Mouse (Mus musculus): Measurements from ENCODE around the gene Zer1.

DNA sequence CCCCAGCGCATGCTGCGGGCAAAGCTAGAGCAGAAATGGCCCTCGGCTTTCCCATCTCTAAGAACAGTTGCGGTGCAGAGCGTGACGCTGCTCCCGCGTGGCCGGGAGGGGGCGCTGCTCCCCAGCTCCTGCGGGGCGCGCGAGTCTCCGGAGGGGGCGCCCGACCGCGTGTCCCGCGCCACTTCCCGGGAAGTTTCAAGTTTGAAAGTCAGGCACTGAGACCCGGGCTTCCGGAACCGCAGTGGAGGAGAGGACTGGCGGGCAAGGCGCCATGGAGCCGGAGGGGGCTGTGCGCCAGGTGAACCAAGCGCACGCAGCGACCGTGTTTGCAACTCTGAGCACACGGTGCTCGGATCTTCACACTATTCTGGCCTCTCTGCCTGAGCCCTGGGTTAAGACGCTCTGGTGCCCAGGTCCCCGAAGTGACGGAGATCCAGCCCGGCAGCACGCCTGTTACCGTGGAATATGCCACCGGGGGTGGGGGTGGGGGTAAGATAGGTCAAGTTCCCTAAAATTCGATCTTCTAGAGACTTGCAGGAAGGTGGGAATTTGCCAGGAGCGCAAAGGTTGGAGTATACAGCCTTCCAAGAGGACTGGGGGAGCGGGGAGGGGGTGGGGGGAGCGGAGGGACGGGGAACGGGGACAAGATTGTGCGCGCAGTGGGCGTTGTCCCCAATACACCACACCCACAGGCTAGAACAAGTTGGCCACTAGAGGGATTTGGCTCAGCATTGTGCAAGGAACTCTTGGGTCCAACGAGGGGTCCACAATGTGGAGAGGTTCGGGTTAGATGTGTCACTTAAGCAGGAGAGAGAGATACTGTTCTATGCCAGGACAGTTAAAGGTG, 46.7 kb downstream of the Zer1 start, which contains the start of gene Pkn3:
- TF ChIP-seq CTCF (IDR thresholded peaks at IDR 0.05; ENCODE audit: insufficient read depth, low read length) (peak; percentile 70), POLR2A (IDR thresholded peaks at IDR 0.05; ENCODE audit: borderline replicate concordance, extremely low read depth, low read depth, low read length) (no peak; the same call in 1 of the 2 replicates)
